Mouse (Mus musculus): ENCODE measurements at regions not wholly inside any gene's neighbourhood (a gene's known extent, or its start where the extent isn't known, plus 50 kb on each side); places are given as distances from the start of the nearest gene placed in this dataset.
"Not testable (repeated sequence)": the region's sequence is repeated elsewhere in the genome, so short reads cannot be mapped to it uniquely, and the experiment has no call there.

DNA sequence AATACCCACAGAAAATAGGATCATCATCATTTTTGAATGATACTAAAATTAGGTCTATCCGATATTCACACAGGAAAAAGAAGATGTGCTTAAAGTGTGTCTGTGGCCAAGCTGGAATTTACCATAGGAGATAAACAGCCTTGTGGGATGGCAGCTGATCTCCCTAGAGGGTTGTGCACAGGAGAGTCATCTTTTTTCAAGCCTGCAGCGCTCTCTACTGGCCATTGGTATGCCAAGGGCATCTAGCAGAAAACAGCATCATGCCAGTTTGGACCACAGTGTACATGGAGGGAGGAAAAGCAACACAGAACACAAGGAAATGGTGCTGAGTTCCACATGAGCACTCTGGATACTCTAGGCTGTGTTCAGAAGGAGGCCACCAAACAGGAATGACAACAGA, 74.1 kb upstream of the Diaph3 start:
- DNase-seq (ENCODE audit: low read depth, low spot score): peak; percentile 73

DNA sequence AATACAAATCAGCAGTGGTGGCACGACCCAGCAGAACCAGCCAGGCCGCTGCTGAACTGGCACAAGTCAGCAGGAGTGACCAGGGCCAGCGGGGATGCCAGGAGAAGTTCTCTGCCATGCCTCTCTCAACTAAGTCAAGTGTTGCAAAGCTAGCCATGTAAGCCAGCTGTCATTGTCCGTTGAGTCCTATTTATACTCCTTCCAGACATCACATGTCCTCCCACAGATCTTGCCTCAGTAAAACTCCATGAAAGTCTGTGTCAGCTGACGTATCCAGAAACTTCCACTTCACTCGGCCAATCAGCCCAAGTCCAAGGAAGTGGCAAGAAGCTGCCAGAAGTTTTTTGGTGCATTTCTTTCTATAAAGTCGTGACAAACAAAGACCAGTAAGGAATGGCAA, 76.0 kb upstream of the Diaph3 start:
- DNase-seq (ENCODE audit: low read depth, low spot score): no peak

DNA sequence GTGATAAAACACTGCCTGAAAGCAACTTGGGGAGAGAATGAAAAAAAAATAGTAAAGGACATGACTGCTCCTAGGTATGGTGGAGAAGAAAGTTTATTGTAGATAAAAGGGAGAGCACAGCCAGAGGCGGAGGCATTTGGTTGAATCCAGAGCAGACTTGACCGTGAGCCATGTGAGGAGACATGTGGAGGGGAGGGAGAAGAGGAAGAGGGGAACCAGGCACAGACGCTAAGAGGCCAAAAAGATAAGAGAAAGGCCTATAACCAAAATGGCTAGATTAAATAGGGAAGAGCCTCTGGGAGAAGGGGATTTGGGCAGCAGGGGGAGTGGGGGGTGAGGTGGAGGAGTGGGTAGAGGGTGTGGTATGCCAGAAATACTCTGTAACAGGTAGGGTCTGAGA, 78.9 kb upstream of the Diaph3 start:
- DNase-seq (ENCODE audit: low read depth, low spot score): no peak

DNA sequence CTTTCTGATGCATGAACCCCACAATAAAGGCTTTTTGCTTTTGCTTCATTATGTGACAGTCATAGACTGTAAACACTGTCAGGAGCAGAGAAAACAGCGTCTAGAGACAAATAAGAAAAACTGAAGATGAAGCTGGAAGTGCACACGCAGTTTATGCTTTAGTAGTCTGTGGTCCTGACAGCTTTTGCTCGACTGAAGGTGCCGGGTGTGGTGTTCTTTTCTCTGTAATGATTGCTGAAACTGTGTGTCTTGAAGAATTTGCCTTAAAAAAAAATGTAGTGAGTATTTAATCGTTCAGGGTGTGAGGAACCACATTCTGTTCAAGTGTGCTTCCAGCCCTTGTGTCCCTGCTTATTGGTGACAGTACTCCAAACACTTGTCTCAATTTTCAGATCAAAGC, 83.8 kb upstream of the Diaph3 start:
- no peak for DNase-seq (ENCODE audit: low read depth, low spot score)

DNA sequence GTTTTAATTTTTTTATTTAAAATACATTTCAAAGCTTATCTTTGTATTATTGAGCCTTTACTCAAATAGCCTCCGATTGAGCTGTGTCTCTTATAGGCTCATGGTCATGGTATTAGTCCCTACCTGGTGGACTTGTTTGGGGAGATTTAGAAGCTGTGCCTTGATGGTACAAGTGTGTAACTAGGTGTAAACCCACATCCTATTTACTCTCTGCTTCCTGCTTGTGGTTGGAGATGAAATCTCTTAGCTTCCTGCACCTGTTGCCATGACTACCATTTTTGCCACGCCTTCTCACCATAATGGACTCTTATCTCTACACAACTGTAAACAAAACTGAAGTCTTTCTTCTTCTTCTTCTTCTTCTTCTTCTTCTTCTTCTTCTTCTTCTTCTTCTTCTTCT, 108.2 kb upstream of the Diaph3 start:
- no peak for DNase-seq (ENCODE audit: low read depth, low spot score)

DNA sequence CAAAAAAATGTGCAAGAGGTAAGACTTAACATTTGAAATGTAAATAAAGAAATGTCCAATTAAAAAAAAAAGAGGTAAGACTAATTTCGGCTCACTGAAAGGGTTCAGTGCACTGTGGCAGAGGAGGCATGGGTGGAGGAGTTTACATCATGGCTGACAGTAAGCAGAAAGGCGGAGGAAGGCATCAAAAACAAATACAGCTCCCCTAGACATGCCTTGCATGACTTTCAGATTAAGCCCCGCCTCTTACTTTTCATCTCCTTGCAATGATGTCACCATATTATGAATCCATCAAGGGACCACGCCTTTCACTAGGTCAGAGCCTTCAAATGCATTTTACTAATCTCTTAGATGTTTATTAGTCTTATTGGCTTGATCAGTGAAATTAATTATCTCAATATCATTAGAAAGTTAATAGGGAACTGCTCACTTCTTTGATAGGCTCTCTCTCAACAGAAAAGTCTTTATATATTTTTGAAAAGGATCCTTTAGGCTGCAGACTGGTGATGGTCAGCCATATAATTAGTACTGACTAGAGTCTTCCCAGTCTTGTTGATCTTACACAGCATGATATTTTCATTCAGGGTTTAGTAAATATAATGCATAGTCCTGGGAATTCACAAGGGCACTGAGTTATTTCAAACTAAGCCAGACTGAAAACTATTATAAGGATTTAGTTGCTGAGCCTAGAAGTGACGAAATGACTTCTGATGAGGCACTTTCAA, 114.6 kb upstream of the Diaph3 start:
- no peak for DNase-seq (ENCODE audit: low read depth, low spot score)

DNA sequence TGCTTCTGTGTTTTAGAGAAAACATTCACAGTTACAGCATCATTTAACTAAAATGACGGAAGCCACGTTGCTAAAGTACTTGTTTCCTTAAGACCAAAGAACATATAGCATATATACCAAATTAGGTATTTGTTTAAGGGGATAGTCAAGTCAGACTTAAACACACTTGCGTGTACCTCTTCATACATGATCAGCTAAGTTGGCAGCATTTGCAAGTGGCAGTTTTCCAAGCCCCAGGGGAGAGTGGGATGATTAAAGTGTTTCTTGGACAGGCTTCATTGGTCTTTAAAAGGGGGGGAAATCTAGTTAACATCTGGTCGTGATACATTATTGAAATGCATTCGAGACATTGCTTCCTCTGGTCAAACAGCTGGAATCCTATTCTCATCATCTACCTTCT, 120.7 kb upstream of the Diaph3 start:
- no peak for DNase-seq (ENCODE audit: low read depth, low spot score)

DNA sequence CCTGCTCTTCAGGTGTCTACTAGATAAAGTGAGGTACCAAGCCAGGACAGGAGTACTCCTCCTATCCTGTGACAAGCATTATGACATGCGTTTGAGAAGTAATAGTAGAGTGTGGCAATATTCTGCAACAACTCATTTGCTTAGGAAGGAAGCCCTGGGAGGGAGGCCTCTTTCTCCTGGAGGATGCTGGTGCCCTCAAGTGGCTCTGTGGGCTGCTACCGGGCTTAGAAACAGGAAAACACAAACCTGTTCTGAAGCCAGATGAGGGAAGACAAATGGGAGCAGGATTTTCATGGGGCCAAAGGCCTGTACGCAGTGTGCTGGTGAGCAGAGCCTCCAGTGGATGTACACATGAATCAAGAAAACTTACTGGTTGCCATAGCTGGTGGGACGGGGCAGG, 123.8 kb upstream of the Diaph3 start:
- no peak for DNase-seq (ENCODE audit: low read depth, low spot score)

DNA sequence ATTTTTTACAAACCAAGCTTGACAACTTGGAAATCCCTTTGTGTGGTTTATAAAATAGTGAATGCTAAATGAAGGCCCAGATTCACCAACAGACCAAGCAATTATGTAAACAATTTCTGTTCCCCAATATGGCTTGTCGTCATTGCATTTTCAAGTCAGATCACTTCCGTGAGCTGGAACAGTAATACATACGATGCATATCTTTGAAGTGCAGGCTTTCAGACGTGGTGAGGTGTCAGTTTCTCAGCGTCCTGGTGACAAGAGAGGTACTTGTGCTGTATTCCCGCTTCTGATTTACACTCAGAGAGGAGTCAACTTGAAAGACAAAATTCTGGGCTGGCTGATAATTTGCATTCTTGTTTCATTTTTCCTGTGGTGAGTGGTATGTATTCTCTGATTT, 125.3 kb upstream of the Diaph3 start:
- DNase-seq (ENCODE audit: low read depth, low spot score): peak; percentile 9

DNA sequence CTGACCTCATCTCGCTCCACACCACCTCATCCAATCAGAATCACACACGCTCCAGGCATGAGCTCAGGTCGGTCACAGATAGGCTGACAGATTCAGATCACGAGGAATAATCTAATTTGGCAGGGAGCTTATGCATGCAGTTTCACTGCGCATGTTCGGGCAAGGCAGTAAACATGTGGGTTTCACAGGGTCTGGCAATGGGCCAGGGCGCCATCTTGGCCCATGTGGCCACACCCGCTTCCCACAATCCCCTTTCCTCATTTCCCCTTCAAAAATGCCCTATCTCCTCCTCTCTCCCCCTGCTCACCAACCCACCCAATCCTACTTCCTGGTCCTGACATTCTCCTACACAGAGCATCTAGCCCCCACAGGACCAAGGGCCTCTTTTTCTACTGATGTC, 127.2 kb upstream of the Tdrd3 start:
- not testable (repeated sequence) for DNase-seq (ENCODE audit: low read depth, low spot score)

DNA sequence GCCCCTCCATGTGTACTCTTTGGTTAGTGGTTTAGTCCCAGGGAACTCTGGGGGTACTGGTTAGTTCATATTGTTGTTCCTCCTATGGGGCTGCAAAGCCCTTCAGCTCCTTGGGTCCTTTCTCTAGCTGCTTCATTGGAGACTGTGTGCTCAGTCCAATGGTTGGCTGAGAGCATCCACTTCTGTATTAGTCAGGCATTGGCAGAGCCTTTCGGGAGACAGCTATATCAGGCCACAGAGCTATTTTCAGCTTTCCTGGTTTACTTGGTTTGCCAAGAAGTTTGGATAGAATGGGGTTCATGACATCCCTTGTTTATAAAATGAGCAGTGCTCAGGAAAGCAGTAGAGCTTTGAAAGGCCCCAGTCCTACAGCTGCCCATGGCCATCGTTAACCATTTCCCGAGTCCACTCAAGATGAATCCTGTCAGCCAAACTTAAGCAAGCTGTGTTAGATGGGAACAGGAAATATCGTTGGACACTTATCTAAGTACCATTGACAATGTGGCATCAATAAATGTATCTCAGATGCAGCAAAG, 126.7 kb upstream of the Tdrd3 start:
- no peak for DNase-seq (ENCODE audit: low read depth, low spot score)

DNA sequence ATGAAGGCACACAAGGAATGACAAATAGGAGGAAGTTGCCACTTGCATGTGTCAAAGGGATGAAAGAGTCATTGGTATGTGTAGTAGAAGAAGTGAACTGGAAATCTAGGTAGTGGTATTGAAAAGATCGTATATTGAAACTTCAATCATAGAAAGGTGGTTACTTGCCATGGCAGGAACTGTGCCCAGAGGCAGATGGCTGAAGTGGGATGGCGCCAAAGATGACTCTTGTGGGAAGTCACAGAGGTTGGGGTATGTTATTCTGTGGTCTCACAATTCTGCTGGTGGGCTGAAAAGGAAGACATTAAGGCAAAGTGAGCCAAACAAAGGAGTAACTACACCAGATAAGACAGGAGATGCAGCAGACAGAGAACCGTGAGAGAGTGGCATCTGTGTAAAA, 121.2 kb upstream of the Tdrd3 start:
- no peak for DNase-seq (ENCODE audit: low read depth, low spot score)

DNA sequence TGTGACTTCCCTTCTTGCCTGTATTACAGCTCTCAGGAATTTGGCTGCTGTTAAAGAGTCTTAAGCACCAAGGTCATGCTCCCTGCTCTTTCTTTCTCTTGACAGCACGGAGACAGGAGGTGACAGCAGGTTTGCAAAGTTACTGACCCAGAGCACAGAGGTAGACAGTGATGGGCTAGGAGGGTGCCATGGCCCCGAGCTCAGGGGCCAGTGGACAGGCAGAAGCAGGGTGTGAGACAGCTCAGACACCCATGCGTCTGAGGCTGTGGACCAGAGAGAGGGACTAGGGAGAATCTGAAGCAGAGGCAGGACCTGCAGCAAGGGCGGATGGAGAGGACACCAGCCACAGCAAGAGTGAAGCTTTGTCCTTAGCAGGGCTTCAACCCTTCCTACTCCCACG, 119.3 kb upstream of the Tdrd3 start:
- DNase-seq (ENCODE audit: low read depth, low spot score): no peak

DNA sequence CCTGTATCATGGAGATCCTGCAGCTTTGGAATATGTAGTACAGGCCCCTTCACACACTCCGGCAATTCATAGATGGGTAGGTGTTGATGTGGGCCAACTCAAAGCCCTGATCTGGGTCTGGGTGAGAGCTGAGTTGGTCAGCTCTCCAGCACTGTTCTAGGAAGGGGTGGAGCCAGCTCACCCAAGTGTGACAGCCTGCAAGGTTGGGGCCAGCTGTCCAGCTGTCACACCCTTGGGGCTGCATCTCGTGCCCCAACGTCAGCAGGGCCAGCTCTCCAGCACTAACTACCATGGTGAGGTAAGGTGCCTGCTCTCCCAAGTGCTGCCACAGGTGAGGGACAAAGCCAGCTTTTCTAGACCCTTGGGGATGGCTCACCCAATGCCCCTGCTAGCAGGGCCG, 115.6 kb upstream of the Tdrd3 start:
- DNase-seq (ENCODE audit: low read depth, low spot score): no peak

DNA sequence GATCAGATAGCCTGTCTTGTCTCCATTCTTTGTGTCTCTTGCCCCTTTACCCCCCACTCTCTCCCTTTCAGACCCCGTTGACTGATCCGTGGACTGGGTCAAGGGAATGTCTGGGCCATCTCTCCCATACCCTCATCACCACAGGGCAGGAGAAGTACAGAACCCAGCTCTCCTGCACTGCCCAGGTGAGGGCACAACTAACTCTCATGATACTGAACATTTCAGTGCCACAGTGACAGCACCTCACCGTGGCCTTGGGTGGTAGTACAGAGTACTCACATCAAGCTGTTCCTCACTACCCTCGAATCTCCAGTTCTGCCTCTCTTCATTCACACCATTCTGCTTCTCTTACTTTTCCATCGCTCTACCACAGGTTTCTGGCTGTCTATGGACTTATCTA, 114.9 kb upstream of the Tdrd3 start:
- DNase-seq (ENCODE audit: low read depth, low spot score): no peak

DNA sequence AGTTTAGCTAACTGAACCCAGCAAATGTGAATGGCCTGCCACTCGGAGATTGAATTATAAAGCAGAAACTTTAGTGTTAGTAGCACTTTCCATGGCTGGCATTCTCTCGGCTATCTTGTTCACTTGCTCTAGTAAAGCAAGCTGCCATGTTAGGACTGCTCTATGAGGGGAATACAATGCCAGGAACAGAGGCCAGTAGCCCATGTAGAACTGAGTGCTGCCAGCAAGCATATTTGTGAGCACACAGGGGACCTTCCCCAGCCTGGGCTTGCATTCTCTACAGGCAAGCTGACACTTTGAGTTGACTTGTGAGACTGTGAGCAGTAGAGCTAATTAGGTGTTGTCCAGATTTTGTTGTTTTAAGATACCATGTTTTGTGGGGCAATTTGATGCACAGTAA, 111.0 kb upstream of the Tdrd3 start:
- DNase-seq (ENCODE audit: low read depth, low spot score): no peak

DNA sequence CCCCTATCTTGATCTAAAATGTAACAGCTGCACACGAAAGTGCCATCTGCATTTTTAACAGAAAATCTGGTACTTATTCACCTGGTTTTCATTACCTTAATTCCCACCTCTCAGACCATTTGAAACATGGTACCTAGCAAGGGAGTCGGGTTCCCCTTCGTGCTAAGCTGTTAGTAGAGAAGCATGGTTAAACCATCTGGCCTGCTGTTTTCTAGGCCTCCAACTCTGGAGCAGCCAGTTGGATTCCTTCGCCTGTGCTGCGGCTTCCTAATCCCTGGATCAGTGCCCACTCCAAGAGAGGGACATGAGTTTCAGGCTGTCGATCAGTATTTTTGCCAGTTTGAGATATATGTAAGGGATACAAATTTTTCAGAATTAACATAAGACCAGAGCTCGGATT, 110.4 kb upstream of the Tdrd3 start:
- no peak for DNase-seq (ENCODE audit: low read depth, low spot score)

DNA sequence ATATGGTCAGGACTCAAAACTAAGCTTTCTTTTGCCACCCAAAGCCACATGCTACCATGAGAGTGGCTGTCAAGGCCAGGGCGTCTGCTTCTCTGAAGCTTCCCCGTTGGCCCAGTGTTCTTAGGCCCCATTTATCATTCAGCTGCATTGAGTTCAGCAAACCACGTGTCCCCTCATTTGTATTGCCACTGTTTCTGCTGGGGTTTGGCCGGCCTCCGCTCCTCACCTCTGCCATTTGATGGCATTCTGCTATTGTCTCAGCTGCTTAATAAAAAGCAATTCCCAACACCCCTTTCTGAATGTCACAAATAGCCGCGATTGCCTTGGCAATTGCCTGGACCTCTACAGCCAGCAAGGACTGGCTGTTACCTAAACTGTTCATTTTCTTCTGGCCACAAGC, 108.4 kb upstream of the Tdrd3 start:
- DNase-seq (ENCODE audit: low read depth, low spot score): no peak

DNA sequence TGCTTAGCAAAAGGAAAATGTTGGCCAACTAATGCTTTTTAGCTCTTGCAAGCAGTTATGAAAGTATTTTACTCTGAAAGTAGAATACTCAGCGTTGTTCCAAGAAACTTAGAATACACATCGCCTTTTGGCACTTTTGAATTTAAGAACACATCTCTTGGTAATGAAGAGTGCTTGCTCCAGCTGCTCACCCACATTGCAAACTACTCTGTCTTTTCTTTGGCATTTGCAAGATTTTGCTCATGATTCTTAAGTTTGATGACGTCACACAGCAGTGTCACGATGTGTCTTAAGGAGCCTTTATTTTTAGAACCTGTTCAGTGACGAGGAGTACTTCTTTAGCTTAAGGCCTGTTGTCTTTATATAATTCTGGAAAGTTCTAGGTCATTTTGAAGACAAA, 104.1 kb upstream of the Tdrd3 start:
- no peak for DNase-seq (ENCODE audit: low read depth, low spot score)

DNA sequence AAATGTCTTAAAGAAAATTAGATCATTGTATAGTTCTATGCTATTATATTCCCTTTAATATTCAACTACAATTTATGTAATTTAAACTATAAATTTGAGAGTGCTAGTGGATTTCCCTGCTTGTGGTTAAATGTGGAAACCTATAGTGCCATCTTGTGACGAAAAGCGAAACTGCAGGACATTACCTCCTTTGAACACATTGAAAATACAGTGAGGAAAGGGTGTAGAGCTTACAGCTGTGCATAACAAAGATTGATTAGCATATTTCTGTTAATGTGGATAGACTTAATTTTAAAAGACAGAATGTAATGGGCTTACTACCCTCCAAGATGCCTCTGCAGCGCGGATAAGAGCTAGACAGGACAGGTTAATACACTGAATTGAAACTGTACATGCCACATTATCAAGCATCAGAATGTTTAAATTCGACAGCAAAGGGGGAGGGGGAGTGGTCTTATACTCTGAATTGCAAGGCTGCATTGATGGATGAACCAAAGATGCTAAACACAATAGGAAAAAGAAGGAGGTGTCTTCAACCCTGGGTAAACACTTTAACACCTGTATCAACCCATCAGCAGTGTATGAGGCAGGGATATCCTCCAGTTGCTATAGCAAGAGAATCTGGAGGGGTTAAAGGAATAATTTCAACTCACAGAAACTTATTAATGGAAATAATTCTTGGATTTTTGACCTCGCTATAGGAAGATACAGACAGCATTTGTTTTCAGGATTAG, 101.3 kb upstream of the Tdrd3 start:
- peak; percentile 73 for DNase-seq (ENCODE audit: low read depth, low spot score)

DNA sequence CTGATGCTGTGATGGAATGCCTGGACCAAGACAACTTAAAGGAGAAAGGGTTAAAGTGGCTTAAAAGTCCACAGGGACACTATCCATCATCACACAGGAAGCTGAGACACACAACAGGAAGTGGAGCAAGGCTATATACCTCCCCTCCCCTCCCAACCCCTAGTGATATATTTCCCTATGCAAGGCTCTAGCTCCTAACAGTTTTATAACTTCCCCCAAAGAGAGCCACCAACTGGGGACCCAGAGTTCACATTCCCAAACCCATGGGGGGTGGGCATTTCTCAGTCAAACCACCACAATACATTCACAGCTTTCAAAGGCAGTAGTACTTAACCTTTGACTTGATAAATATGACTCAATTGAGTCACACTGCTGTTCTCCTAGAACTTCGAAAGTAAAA, 88.6 kb upstream of the Tdrd3 start:
- DNase-seq (ENCODE audit: low read depth, low spot score): peak; percentile 86

DNA sequence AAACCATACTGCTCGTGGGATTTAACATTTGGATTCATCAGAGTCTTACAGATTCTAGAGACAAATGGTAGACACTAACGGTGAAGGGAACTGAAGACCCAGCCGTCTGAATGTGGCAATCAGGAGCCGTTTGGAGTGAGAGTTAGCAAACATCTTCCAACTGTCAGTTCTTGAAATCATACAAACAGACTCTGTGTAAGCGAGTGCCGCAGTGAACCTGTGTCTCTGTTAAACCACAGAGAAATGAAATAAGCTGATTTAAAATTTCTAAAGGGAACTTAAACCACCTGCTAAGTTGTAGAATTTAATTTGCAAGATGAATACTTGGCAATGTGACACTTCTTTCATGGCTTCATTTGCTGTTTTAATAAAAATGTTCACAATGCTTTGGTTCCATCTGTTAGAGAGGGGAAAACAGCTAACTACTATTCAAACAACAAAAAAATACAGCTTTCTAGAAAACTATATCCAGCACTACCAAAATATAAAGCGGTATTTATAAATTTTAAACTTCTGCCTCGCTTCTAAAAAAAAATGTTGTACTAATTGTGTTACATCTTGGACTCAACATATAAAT, 78.4 kb upstream of the Tdrd3 start:
- DNase-seq (ENCODE audit: low read depth, low spot score): no peak

DNA sequence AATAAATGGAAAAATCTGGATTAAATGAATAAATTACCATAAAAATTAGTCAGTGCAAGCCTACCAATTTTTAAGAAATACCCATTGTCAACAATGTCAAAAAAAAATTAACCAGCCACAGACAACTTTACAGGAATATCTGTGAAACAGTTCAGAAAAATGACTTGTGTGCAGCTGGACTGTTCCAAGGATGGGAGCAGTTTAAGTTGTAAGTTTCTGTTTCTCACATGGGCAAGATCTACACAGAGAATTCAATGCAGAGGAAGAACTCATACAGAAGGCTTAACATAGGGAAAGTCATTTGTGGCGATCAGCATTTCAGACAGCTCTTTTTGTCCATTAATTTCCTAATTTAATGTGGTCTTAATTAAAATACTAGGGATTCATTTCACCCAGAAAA, 71.9 kb upstream of the Tdrd3 start:
- DNase-seq (ENCODE audit: low read depth, low spot score): no peak

Measured in mesoderm, embryonic 11.5 days (tissue).